Mouse (Mus musculus): Measurements from ENCODE around the gene Mettl21a.
"Not testable (repeated sequence)": the region's sequence is repeated elsewhere in the genome, so short reads cannot be mapped to it uniquely, and the experiment has no call there.

Gene Mettl21a

GRCm38 (mm10) chr1:64614311-64614710, 2.7 kb downstream of the Mettl21a start:
- DNase-seq = no peak

- no peak for DNase-seq
Observed at GRCm38 (mm10) chr1:64609976-64610375, 7.1 kb downstream of the Mettl21a start.

- no peak for DNase-seq
Observed at GRCm38 (mm10) chr1:64609145-64609544, 7.9 kb downstream of the Mettl21a start.

- no peak for DNase-seq
Observed at GRCm38 (mm10) chr1:64603381-64603780, 13.7 kb downstream of the Mettl21a start.

- no peak for DNase-seq
Observed at GRCm38 (mm10) chr1:64601242-64601842, 15.7 kb downstream of the Mettl21a start.

- no peak for DNase-seq
Observed at GRCm38 (mm10) chr1:64600413-64601077, 16.5 kb downstream of the Mettl21a start.

GRCm38 (mm10) chr1:64598926-64599325, 18.1 kb downstream of the Mettl21a start:
- no peak for DNase-seq

GRCm38 (mm10) chr1:64578801-64579200, 38.2 kb downstream of the Mettl21a start:
- no peak for DNase-seq

GRCm38 (mm10) chr1:64577911-64578310, 39.1 kb downstream of the Mettl21a start:
- DNase-seq = not testable (repeated sequence)

- no peak for DNase-seq
Observed at GRCm38 (mm10) chr1:64576732-64577131, 40.3 kb downstream of the Mettl21a start.

- DNase-seq = no peak
Observed at GRCm38 (mm10) chr1:64576022-64576421, 41.0 kb downstream of the Mettl21a start.

- DNase-seq = no peak
Observed at GRCm38 (mm10) chr1:64568206-64568605, 48.8 kb downstream of the Mettl21a start.

- DNase-seq = no peak
Observed at GRCm38 (mm10) chr1:64560105-64560504, 56.9 kb downstream of the Mettl21a start.

All from spleen, adult 18-20 months (tissue).